Mouse (Mus musculus) intestine, postnatal 0 days (tissue): ENCODE results near the gene Sfrp4. TPM values are rescaled to one million over a fixed set of nuclear protein-coding genes. Genes with fewer than 3 reads are reported as not detected.

ENCODE experiments used
- ATAC-seq: fragments of 200-750 bp; cut with Nextera tagmentation; 2 replicates; pipeline ENCODE4 v1.8.0; 2017; ENCODE audit warnings: mild to moderate bottlenecking, moderate TSS enrichment, moderate library complexity
- H3K27ac ChIP-seq: fragments of 300-500 bp; sonication (generic); 2 replicates; pipeline ENCODE4 v1.5.1; 2014; ENCODE audit warnings: mild to moderate bottlenecking, low read depth, low read length, moderate library complexity
- H3K27me3 ChIP-seq: fragments of 300-500 bp; sonication (generic); replicated peaks from 2 replicates; pipeline ENCODE4 v1.6.1; 2014; ENCODE audit warnings: low read length, mixed read lengths; ENCODE audit not compliant: control insufficient read depth, insufficient read depth
- H3K36me3 ChIP-seq: fragments of 300-500 bp; sonication (generic); 2 replicates; pipeline ENCODE4 v1.6.1; 2014; ENCODE audit warnings: mild to moderate bottlenecking, moderate library complexity; ENCODE audit not compliant: control insufficient read depth, insufficient read depth
- H3K4me1 ChIP-seq: fragments of 300-500 bp; sonication (generic); replicated peaks from 2 replicates; pipeline ENCODE4 v1.6.1; 2014; ENCODE audit warnings: antibody characterized with exemption, low read length, mixed read lengths; ENCODE audit not compliant: control insufficient read depth, insufficient read depth
- H3K4me2 ChIP-seq: fragments of 300-500 bp; sonication (generic); replicated peaks from 2 replicates; pipeline ENCODE4 v1.6.1; 2014; ENCODE audit warnings: low read depth, mild to moderate bottlenecking, moderate library complexity
- H3K4me3 ChIP-seq: fragments of 300-500 bp; sonication (generic); 2 replicates; pipeline ENCODE4 v1.5.1; 2014; ENCODE audit warnings: low read depth, low read length
- H3K9ac ChIP-seq: fragments of 300-500 bp; sonication (generic); 2 replicates; pipeline ENCODE4 v1.6.1; 2014; ENCODE audit warnings: mild to moderate bottlenecking, low read depth, low read length
- H3K9me3 ChIP-seq: fragments of 300-500 bp; sonication (generic); 2 replicates; pipeline ENCODE4 v1.6.1; 2016; ENCODE audit warnings: mixed run types; ENCODE audit not compliant: control insufficient read depth
- CTCF ChIP-seq: sonication (generic); IDR thresholded peaks from 2 replicates; pipeline ENCODE4 v1.5.1; 2016; ENCODE audit warnings: low read depth, mild to moderate bottlenecking, control low read depth, antibody characterized with exemption, moderate library complexity
- WGBS: fragments of 180-500 bp; shearing (Covaris S2); extraction: QIAGEN DNeasy Blood & Tissue Kit; methylation state at CpG from one replicate; pipeline ENCODE4 v1.1.7; 2014; 5-methylcytosine and 5-hydroxymethylcytosine counted together
- polyA plus RNA-seq: library from polyadenylated mRNA; unstranded; fragments of >200 nt; fragmentation: Nextera tagmentation; extraction: Ambion mirVana; gene quantifications from 2 replicates; pipeline ENCODE4 v1.2.1, GENCODE M21; 2015

Sfrp4 gene
- polyA plus RNA-seq, 1 experiment from 2014 or later = 0.30 TPM

- Histone ChIP-seq H3K27me3 (no peaks in the 10 kb centered on the region), H3K4me2 (no peak overlapping the region), H3K9ac (no peak overlapping the region), H3K27ac (no peak overlapping the region), H3K4me3 (no peak overlapping the region), H3K36me3 (no peaks in the 10 kb centered on the region), H3K4me1 (no peaks in the 10 kb centered on the region), H3K9me3 (no peaks in the 10 kb centered on the region)
- no peak for ATAC-seq
- no peak for TF ChIP-seq CTCF
- WGBS = 86% methylated on average over 2 of the region's 2 CpGs
Observed at GRCm38 (mm10) chr13:19649824-19650223, 26.9 kb downstream of the Sfrp4 start.

GRCm38 (mm10) chr13:19652405-19652804 lies 29.5 kb downstream of the Sfrp4 start:
- TF ChIP-seq CTCF = no peak
- WGBS = 92% methylated on average over 2 of the region's 2 CpGs
- no peak overlapping the region for H3K27ac ChIP-seq
- H3K4me2 ChIP-seq = no peak overlapping the region
- H3K27me3 ChIP-seq = no peaks in the 10 kb centered on the region
- H3K9me3 ChIP-seq = no peaks in the 10 kb centered on the region
- no peaks in the 10 kb centered on the region for H3K4me1 ChIP-seq
- no peaks in the 10 kb centered on the region for H3K36me3 ChIP-seq
- ATAC-seq = no peak
- no peak overlapping the region for H3K9ac ChIP-seq
- no peak overlapping the region for H3K4me3 ChIP-seq

GRCm38 (mm10) chr13:19668355-19669140 lies 45.6 kb downstream of the Sfrp4 start:
- Histone ChIP-seq H3K4me1 (no peaks in the 10 kb centered on the region), H3K36me3 (no peaks in the 10 kb centered on the region), H3K27me3 (no peaks in the 10 kb centered on the region), H3K4me2 (no peak overlapping the region), H3K9ac (no peak overlapping the region), H3K27ac (no peak overlapping the region), H3K9me3 (no peaks in the 10 kb centered on the region), H3K4me3 (no peak overlapping the region)
- TF ChIP-seq CTCF = no peak
- WGBS = 80% methylated on average over 4 of the region's 4 CpGs
- no peak for ATAC-seq

DNA sequence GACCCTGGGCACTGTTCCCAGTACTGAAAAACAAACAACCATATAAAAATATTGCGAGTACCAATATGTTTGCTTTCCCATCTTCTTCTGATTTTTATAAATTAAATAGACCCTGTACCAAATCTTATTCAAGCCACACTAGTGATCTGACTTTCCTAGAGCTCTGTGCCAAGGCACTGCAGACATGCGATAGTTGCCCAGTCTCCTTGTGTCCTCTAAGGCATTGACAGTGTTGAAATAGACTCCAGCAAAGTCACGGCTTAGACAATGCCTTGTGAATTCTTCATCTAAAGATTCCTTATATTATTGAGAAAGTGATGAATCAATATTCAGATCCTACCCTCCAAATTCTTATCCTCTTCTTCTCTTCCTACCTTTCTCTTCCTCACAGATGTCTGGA lies 51.1 kb downstream of the Sfrp4 start:
- Histone ChIP-seq H3K9ac (no peak overlapping the region), H3K27ac (no peak overlapping the region), H3K4me3 (no peak overlapping the region), H3K36me3 (no peaks in the 10 kb centered on the region), H3K27me3 (no peaks in the 10 kb centered on the region), H3K9me3 (no peaks in the 10 kb centered on the region), H3K4me1 (no peaks in the 10 kb centered on the region), H3K4me2 (no peak overlapping the region)
- TF ChIP-seq CTCF = no peak
- 76% methylated on average over 3 of the region's 3 CpGs for WGBS
- ATAC-seq = no peak

GRCm38 (mm10) chr13:19674601-19675000 lies 51.7 kb downstream of the Sfrp4 start:
- no peak overlapping the region for H3K27ac ChIP-seq
- no peaks in the 10 kb centered on the region for H3K27me3 ChIP-seq
- H3K4me2 ChIP-seq = no peak overlapping the region
- H3K4me1 ChIP-seq = no peaks in the 10 kb centered on the region
- no peaks in the 10 kb centered on the region for H3K36me3 ChIP-seq
- H3K9ac ChIP-seq = no peak overlapping the region
- no peak overlapping the region for H3K4me3 ChIP-seq
- no peak for TF ChIP-seq CTCF
- H3K9me3 ChIP-seq = no peaks in the 10 kb centered on the region
- no peak for ATAC-seq

Other genes starting within 250 kb of the Sfrp4 start
- gene Stard3nl, start 227.3 kb upstream of the Sfrp4 start, polyA plus RNA-seq = 79.6 and 82.2 TPM in 2 replicates
- gene Epdr1, start 3.2 kb upstream of the Sfrp4 start, polyA plus RNA-seq = 10.8 TPM in 2 replicates
- not detected in 2 replicates for gene Nme8, start 74.7 kb downstream of the Sfrp4 start, polyA plus RNA-seq
- 0.24 and 0.27 TPM in 2 replicates for gene Gpr141, start 201.2 kb downstream of the Sfrp4 start, polyA plus RNA-seq